Mouse (Mus musculus) hindbrain, postnatal 0 days (tissue): ENCODE results near the gene Med11. TPM values are rescaled to one million over a fixed set of nuclear protein-coding genes. Genes with fewer than 3 reads are reported as not detected.

ENCODE experiments used
- ATAC-seq: fragments of 200-750 bp; cut with Nextera tagmentation; 2 replicates; pipeline ENCODE4 v1.8.0; 2017; ENCODE audit warnings: mild to moderate bottlenecking, moderate TSS enrichment, moderate library complexity
- DNase-seq: peaks from one replicate; pipeline ENCODE4 v3.0.0-alpha.2; 2015; ENCODE audit warnings: low spot score
- H3K27ac ChIP-seq: fragments of 300-500 bp; sonication (generic); 2 replicates; pipeline ENCODE4 v1.5.1; 2014; ENCODE audit warnings: mild to moderate bottlenecking
- H3K27me3 ChIP-seq: fragments of 300-500 bp; sonication (generic); 2 replicates; pipeline ENCODE4 v1.6.1; 2014; ENCODE audit warnings: low read length, mixed read lengths; ENCODE audit not compliant: insufficient read depth
- H3K36me3 ChIP-seq: fragments of 300-500 bp; sonication (generic); 2 replicates; pipeline ENCODE4 v1.6.1; 2014; ENCODE audit warnings: low read length, mixed read lengths; ENCODE audit not compliant: insufficient read depth
- H3K4me1 ChIP-seq: fragments of 300-500 bp; sonication (generic); 2 replicates; pipeline ENCODE4 v1.6.1; 2014; ENCODE audit warnings: antibody characterized with exemption, low read length, mixed read lengths; ENCODE audit not compliant: insufficient read depth
- H3K4me2 ChIP-seq: fragments of 300-500 bp; sonication (generic); 2 replicates; pipeline ENCODE4 v1.6.1; 2014; ENCODE audit warnings: low read depth, mild to moderate bottlenecking, low read length, moderate library complexity, mixed read lengths
- H3K4me3 ChIP-seq: fragments of 300-500 bp; sonication (generic); 2 replicates; pipeline ENCODE4 v1.5.1; 2014; ENCODE audit warnings: low read length
- H3K9ac ChIP-seq: fragments of 300-500 bp; sonication (generic); replicated peaks from 2 replicates; pipeline ENCODE4 v1.6.1; 2014; ENCODE audit warnings: mild to moderate bottlenecking, low read length, moderate library complexity, mixed read lengths
- H3K9me3 ChIP-seq: fragments of 300-500 bp; sonication (generic); 2 replicates; pipeline ENCODE4 v1.6.1; 2016; ENCODE audit warnings: low read length, mixed read lengths
- CTCF ChIP-seq: IDR thresholded peaks from 2 replicates; pipeline ENCODE4 v1.5.1; 2016; ENCODE audit warnings: antibody characterized with exemption, control low read depth, low read depth
- WGBS: fragments of 180-500 bp; shearing (Covaris S2); extraction: QIAGEN DNeasy Blood & Tissue Kit; methylation state at CpG from one replicate; pipeline ENCODE4 v1.1.7; 2014; 5-methylcytosine and 5-hydroxymethylcytosine counted together
- polyA plus RNA-seq: library from polyadenylated mRNA; unstranded; fragments of >200 nt; fragmentation: Nextera tagmentation; extraction: Ambion mirVana; gene quantifications from 2 replicates; pipeline ENCODE4 v1.2.1, GENCODE M21; 2015
- total RNA-seq: library from RNA; depleted of rRNA; stranded (reverse); fragments of >200 nt; gene quantifications from 2 replicates; pipeline ENCODE4 v1.2.3, GENCODE M21; 2014

Gene Med11
- total and polyA plus RNA-seq, 2 experiments from 2014 or later = 23.7 to 30.5 TPM

GRCm38 (mm10) chr11:70458688-70459600 lies 7.2 kb downstream of the Med11 start, which contains the start of gene Zmynd15:
Zmynd15 (plus strand) TSS chr11:70459433.
- Histone ChIP-seq H3K9ac (peak within 1 kb of the TSS; percentile 53), H3K4me2 (peak within 1 kb of the TSS; percentile 92), H3K36me3 (no peaks in the 10 kb centered on the region), H3K9me3 (no peaks in the 10 kb centered on the region), H3K4me3 (peak within 1 kb of the TSS; percentile 49), H3K4me1 (no peaks in the 10 kb centered on the region), H3K27ac (no peak within 1 kb of the TSS; the same call in 1 of the 2 replicates), H3K27me3 (peaks cover 8% of the 10 kb centered on the region; the same call in 1 of the 2 replicates)
- no peak for ATAC-seq
- TF ChIP-seq CTCF = no peak
- DNase-seq = peak; percentile 3
- WGBS = 19% methylated on average over 32 of the region's 32 CpGs

DNA sequence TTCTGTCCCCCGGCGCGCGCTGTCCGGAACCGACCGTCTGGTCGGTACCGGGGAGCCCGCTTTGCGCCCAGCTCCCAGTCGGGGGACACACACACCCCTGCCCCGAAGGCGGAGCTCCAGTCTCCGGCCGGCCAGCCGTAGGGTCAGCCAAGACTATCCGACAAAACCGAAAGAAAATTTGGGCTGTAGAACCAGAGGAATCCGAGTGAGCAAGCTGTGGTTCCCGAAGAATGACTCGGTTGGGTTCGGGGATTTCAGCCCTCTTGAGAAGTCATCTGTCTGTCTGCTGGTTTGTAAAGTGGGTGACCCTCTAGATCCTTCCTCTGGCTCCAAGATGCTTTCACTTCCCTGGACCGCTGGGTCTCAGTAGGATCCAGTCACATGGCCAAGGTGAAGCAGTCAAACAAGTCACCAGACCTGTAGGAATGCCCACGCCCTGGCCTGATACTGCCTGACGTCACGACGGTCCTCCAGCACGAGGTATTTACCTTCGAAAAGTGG lies 7.9 kb downstream of the Med11 start, which contains the start of gene Cxcl16:
TSS of gene Cxcl16 (minus strand) at position 384 of the 501 bp plus-strand sequence.
- H3K27ac ChIP-seq = no peak within 1 kb of the TSS; the same call in 1 of the 2 replicates
- no peak for TF ChIP-seq CTCF
- ATAC-seq = no peak
- DNase-seq = peak; percentile 2
- H3K27me3 ChIP-seq = peaks cover 8% of the 10 kb centered on the region; the same call in 1 of the 2 replicates
- WGBS = 4% methylated on average over 30 of the region's 30 CpGs
- H3K4me3 ChIP-seq = peak within 1 kb of the TSS; percentile 49
- H3K9me3 ChIP-seq = no peaks in the 10 kb centered on the region
- H3K4me2 ChIP-seq = peak within 1 kb of the TSS; percentile 92
- H3K36me3 ChIP-seq = no peaks in the 10 kb centered on the region
- H3K9ac ChIP-seq = peak within 1 kb of the TSS; percentile 53
- no peaks in the 10 kb centered on the region for H3K4me1 ChIP-seq

- WGBS = 80% methylated on average over 5 of the region's 5 CpGs
- Histone ChIP-seq H3K9me3 (no peaks in the 10 kb centered on the region), H3K4me2 (no peak overlapping the region), H3K4me3 (no peak overlapping the region), H3K27ac (no peak overlapping the region), H3K9ac (no peak overlapping the region), H3K36me3 (no peaks in the 10 kb centered on the region), H3K4me1 (0 out of 2 replicates have a peak, but pooled peaks cover 4% of the 10 kb centered on the region), H3K27me3 (peaks cover 4% of the 10 kb centered on the region; the same call in 1 of the 2 replicates)
- no peak for TF ChIP-seq CTCF
- no peak for DNase-seq
- no peak for ATAC-seq
Measured at GRCm38 (mm10) chr11:70463970-70464369, 12.3 kb downstream of the Med11 start.

DNA sequence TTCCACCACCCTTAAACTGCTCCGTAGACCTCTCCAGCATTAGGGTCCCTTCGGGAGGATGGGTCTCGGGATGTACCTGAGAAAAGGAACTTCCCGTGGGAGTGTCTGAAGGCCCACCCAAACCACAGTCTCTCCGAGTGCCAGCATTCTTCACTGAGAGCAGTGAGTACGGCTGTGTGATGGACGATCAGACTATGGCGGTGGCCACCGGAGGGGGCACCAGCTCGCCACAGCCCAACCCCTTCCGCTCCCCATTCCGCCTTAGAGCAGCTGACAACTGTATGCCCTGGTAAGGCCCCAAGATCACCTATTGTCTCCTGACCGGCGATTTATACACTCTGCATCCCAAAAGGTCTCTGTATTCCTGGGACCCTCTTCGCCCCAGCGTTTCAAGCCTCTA lies 13.5 kb downstream of the Med11 start:
- TF ChIP-seq CTCF = no peak
- peak overlapping the region; percentile 50 for H3K4me2 ChIP-seq
- no peaks in the 10 kb centered on the region for H3K36me3 ChIP-seq
- no peak for DNase-seq
- H3K27ac ChIP-seq = no peak overlapping the region
- no peak overlapping the region for H3K9ac ChIP-seq
- WGBS = 32% methylated on average over 16 of the region's 16 CpGs
- no peaks in the 10 kb centered on the region for H3K9me3 ChIP-seq
- 0 out of 2 replicates have a peak, but pooled peaks cover 4% of the 10 kb centered on the region for H3K4me1 ChIP-seq
- peaks cover 3% of the 10 kb centered on the region; the same call in 1 of the 2 replicates for H3K27me3 ChIP-seq
- peak overlapping the region; percentile 23 for H3K4me3 ChIP-seq
- no peak for ATAC-seq

DNA sequence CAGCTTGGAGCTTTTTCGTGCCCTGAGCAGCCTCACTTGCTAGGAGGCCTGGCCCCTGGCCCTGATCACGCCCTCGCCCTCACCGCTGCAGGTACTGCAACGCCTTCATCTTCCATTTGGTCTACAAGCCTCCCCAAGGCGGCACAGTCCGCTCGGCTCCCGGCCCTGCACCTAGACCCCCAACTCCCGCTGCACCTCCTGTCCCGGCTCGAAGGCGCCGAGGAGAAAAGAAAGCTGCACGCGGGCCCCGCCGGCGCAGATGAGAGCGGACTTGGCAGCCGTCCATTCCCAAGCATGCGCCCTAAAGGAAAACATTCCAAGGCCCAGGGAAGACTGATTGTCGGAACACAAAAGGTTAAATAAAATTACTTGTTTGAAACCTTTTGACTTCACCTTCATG lies 14.1 kb downstream of the Med11 start:
- Histone ChIP-seq H3K4me1 (0 out of 2 replicates have a peak, but pooled peaks cover 4% of the 10 kb centered on the region), H3K4me3 (peak overlapping the region; percentile 23)
- peak; percentile 19 for DNase-seq

GRCm38 (mm10) chr11:70467902-70468619 lies 16.3 kb downstream of the Med11 start:
- no peak for TF ChIP-seq CTCF
- Histone ChIP-seq H3K4me3 (no peak overlapping the region), H3K36me3 (no peaks in the 10 kb centered on the region), H3K9me3 (no peaks in the 10 kb centered on the region), H3K27ac (no peak overlapping the region), H3K9ac (no peak overlapping the region), H3K4me1 (0 out of 2 replicates have a peak, but pooled peaks cover 4% of the 10 kb centered on the region), H3K4me2 (no peak overlapping the region), H3K27me3 (no peaks in the 10 kb centered on the region)
- ATAC-seq = no peak
- WGBS = 89% methylated on average over 5 of the region's 5 CpGs
- DNase-seq = no peak

More for the DNA sequence above, 14.1 kb downstream of the Med11 start:
- Histone ChIP-seq H3K27ac (no peak overlapping the region), H3K9ac (no peak overlapping the region), H3K4me2 (peak overlapping the region; percentile 50), H3K9me3 (no peaks in the 10 kb centered on the region), H3K36me3 (no peaks in the 10 kb centered on the region), H3K27me3 (no peaks in the 10 kb centered on the region)
- no peak for TF ChIP-seq CTCF
- 19% methylated on average over 23 of the region's 23 CpGs for WGBS
- ATAC-seq = no peak
